Mouse (Mus musculus) liver, postnatal 0 days (tissue): ENCODE measurements around the gene BC030867. TPM values are rescaled to one million over a fixed set of nuclear protein-coding genes. Genes with fewer than 3 reads are reported as not detected.

Source experiments
- ATAC-seq: fragments of 200-750 bp; cut with Nextera tagmentation; 2 replicates; pipeline ENCODE4 v1.8.0; 2017; ENCODE audit warnings: mild to moderate bottlenecking, moderate library complexity
- DNase-seq: peaks from one replicate; pipeline ENCODE4 v3.0.0-alpha.2; 2016
- H3K27ac ChIP-seq: fragments of 300-500 bp; sonication (generic); 2 replicates; pipeline ENCODE4 v1.5.1; 2014; ENCODE audit warnings: antibody characterized with exemption, moderate library complexity, mild to moderate bottlenecking, low read depth
- H3K27me3 ChIP-seq: fragments of 300-500 bp; sonication (generic); 2 replicates; pipeline ENCODE4 v1.6.1; 2014; ENCODE audit warnings: low read length, control low read depth, mixed read lengths; ENCODE audit not compliant: insufficient read depth
- H3K36me3 ChIP-seq: fragments of 300-500 bp; sonication (generic); replicated peaks from 2 replicates; pipeline ENCODE4 v1.6.1; 2014; ENCODE audit warnings: mild to moderate bottlenecking, control low read depth, low read length, moderate library complexity, mixed read lengths; ENCODE audit not compliant: insufficient read depth
- H3K4me1 ChIP-seq: fragments of 300-500 bp; sonication (generic); 2 replicates; pipeline ENCODE4 v1.6.1; 2014; ENCODE audit warnings: antibody characterized with exemption, mild to moderate bottlenecking, control low read depth; ENCODE audit not compliant: insufficient read depth
- H3K4me2 ChIP-seq: fragments of 300-500 bp; sonication (generic); 2 replicates; pipeline ENCODE4 v1.6.1; 2014; ENCODE audit warnings: low read depth, mild to moderate bottlenecking, low read length, moderate library complexity, mixed read lengths
- H3K4me3 ChIP-seq: fragments of 300-500 bp; sonication (generic); 2 replicates; pipeline ENCODE4 v1.5.1; 2014; ENCODE audit warnings: low read depth, low read length
- H3K9ac ChIP-seq: fragments of 300-500 bp; sonication (generic); replicated peaks from 2 replicates; pipeline ENCODE4 v1.6.1; 2014; ENCODE audit warnings: mild to moderate bottlenecking, moderate library complexity
- H3K9me3 ChIP-seq: fragments of 300-500 bp; sonication (generic); 2 replicates; pipeline ENCODE4 v1.6.1; 2016; ENCODE audit warnings: mild to moderate bottlenecking, control low read depth, low read length, mixed read lengths
- CTCF ChIP-seq: sonication (generic); IDR thresholded peaks from 2 replicates; pipeline ENCODE4 v1.5.1; 2016; ENCODE audit warnings: antibody characterized with exemption, low read depth
- EP300 ChIP-seq: IDR thresholded peaks from 2 replicates; pipeline ENCODE4 v1.6.1; 2016; ENCODE audit warnings: antibody characterized with exemption, low read depth, mild to moderate bottlenecking
- whole genome bisulfite sequencing: fragments of 180-500 bp; shearing (Covaris S2); extraction: QIAGEN DNeasy Blood & Tissue Kit; methylation state at CpG from one replicate; pipeline ENCODE4 v1.1.7; 2014; ENCODE audit not compliant: insufficient replicate concordance; 5-methylcytosine and 5-hydroxymethylcytosine counted together
- polyA plus RNA-seq: library from polyadenylated mRNA; unstranded; fragments of >200 nt; fragmentation: Nextera tagmentation; extraction: Ambion mirVana; gene quantifications from 2 replicates; pipeline ENCODE4 v1.2.1, GENCODE M21; 2015

Gene BC030867
- polyA plus RNA-seq, 1 experiment from 2014 or later: 4.9 TPM

DNA sequence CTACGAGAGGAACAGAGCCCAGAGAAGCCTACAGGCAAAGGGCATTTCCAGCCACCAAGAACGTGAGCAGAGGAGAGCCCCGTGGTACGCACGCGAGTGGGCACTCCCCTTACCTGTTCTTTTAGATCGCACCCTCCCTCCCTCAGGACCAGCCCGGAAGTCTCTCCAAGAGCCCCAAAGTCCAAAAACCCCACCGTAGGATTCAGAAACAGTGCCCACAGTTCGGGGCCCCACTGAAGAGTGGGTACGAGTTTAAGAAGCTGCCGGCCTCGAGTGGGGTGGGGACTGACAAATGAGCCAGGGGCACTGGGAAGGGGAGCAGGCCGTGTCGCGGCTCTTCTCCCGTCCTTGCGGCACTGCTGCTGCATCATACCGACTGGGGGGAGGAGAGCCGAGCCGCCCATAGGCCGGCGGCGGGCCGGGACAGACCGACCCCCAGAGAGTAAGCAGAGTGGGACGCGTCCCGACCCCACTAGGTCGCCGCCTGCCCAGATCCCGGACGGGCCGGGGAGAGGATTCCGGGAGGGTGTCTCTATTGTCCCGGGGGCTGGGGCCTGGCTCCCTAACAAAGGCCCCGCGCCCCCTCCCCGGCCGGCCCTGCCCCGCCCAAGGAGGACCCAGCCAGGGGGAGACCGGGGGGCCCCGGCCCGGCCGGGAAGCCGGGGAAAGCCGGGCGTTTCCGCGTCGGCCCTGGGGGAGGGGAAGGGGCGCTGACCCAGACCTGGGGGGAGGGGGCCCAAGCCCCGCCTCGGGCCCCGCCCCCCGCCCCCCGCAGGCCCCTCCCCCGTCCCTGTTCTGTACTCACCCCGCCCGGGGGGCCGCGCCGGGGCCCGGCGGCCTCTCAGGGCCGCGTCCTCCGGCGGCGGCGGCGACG is 47.2 kb downstream of the BC030867 start:
- Histone ChIP-seq H3K9me3 (no peaks in the 10 kb centered on the region; the same call in 1 of the 2 replicates), H3K4me1 (peaks cover 20% of the 10 kb centered on the region), H3K4me2 (peak overlapping the region; percentile 97), H3K9ac (peak overlapping the region; percentile 97), H3K27me3 (no peaks in the 10 kb centered on the region), H3K36me3 (peaks cover 36% of the 10 kb centered on the region), H3K4me3 (peak overlapping the region; percentile 93), H3K27ac (peak overlapping the region; percentile 100)
- ATAC-seq: peak; percentile 35
- TF ChIP-seq EP300 (no peak), CTCF (no peak)
- under 1% methylated on average over 39 of the region's 73 CpGs for WGBS
- peak; percentile 84 for DNase-seq

DNA sequence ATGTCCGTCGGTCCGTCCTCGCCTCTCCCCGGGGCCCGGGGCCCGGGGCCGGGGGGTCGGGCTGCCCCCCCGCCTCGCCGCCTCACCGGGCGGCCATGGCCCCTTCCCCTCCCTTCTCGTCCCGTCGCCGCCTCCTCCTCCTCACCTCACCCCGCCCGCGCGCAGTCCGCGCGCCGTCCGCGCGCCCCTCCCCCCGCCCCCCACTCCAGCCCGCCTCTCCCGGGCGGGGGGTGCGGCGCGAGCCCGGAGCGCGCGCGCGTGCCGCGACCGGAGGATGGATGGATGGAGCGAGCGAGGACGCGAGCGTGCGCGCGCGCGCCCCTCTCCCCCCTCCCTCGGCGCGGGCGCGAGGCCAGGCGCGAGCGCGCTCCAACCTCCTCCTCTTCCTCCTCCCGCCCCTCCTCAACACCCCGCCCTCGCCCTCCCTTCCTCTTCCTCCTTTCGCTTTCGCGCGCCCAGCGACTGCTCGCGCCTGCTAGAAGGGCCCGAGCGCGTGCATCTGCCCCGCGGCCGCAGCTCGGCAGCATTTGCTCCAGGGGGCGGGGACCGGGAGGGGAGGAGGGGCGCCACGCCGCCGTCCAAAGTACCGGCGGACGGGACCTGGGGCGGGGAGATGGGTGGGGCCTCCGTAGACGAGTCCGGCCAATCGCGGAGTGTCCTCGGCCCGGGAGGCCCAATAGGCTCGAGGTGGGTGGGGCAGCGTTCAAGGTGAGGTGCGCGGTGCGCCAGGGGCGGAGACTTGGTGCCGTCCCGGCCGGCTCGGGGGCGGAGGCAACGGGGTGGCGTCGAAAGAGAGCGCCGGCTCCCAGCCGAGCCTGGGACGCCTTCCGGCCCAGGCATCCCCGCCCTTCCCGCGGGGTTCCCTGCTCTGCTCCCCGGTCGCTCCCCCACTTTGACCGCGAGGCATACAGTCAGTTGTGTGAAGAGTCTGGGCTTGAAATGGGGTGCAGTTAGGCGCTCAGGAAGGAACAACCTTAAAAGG is 48.1 kb downstream of the BC030867 start, which contains the start of gene Atxn7l3:
Gene Atxn7l3 (minus strand): TSS at position 141 of the 982 bp plus-strand sequence.
- no peaks in the 10 kb centered on the region; the same call in 1 of the 2 replicates for H3K9me3 ChIP-seq
- no peaks in the 10 kb centered on the region for H3K27me3 ChIP-seq
- H3K4me2 ChIP-seq: peak within 1 kb of the TSS; percentile 97
- H3K27ac ChIP-seq: peak within 1 kb of the TSS; percentile 100
- peak within 1 kb of the TSS; percentile 93 for H3K4me3 ChIP-seq
- peaks cover 26% of the 10 kb centered on the region for H3K36me3 ChIP-seq
- TF ChIP-seq CTCF (peak; percentile 5; the same call in 1 of the 2 replicates), EP300 (no peak)
- ATAC-seq: peak; percentile 92
- peak; percentile 99 for DNase-seq
- WGBS: under 1% methylated on average over 47 of the region's 125 CpGs
- peaks cover 20% of the 10 kb centered on the region for H3K4me1 ChIP-seq
- peak within 1 kb of the TSS; percentile 97 for H3K9ac ChIP-seq

DNA sequence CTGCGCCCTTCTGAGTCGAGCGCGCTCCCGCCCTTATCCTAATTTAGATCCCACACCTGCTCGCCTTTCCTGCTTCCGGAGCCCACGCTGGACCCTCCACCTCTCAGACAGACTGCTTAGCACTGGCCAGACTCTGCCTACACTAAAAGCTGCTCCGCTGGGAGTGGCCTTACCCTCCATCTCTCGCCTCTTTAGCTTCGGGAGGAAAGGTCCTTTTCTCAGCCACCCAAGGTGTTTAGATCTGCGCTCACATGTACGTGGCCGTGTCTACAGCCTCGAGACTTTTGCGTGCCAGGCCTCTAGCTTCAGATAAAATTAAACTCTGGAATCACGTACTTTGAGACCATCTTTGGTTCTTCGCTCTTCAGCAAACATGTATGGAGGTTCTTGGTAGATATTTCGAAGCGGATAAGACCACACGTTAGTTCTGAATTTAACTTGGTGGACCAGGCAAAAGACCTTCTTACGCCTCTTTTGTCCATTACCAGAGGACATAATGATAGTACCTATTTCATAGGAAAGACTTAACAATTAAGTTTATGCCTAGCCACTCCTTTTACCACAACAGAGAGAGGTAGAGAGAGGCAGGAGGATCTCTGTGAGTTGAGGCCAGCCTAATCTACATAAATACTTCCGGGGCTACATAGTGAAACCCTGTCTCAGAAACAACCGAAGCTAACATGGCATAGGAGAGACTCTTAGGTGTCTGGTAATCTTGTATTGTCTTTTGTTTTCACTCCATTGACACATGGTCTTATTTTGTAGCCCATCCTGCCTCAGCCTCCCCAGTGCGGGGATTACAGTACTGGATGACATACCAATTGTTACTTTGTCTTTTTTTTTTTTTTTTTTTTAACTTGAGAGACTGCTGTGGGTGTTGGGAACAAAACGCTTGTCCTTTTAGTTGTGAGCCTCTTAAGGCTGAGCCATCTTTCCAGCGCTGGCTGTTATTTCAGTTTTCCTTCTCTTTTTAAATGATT is 49.2 kb downstream of the BC030867 start:
- peak overlapping the region; percentile 100 for H3K27ac ChIP-seq
- 21% methylated on average over 27 of the region's 27 CpGs for WGBS
- H3K36me3 ChIP-seq: peaks cover 17% of the 10 kb centered on the region
- no peaks in the 10 kb centered on the region for H3K27me3 ChIP-seq
- peaks cover 20% of the 10 kb centered on the region for H3K4me1 ChIP-seq
- H3K9ac ChIP-seq: peak overlapping the region; percentile 82
- peak overlapping the region; percentile 93 for H3K4me3 ChIP-seq
- ATAC-seq: no peak
- H3K4me2 ChIP-seq: peak overlapping the region; percentile 97
- TF ChIP-seq EP300 (no peak), CTCF (no peak)
- DNase-seq: no peak
- no peaks in the 10 kb centered on the region; the same call in 1 of the 2 replicates for H3K9me3 ChIP-seq

- 11% methylated on average over 1 of the region's 1 CpGs for WGBS
- H3K4me1 ChIP-seq: peaks cover 20% of the 10 kb centered on the region
- no peaks in the 10 kb centered on the region; the same call in 1 of the 2 replicates for H3K9me3 ChIP-seq
- DNase-seq (peak; percentile 85), ATAC-seq (no peak)
- H3K9ac ChIP-seq: no peak overlapping the region
- no peaks in the 10 kb centered on the region for H3K36me3 ChIP-seq
- H3K4me2 ChIP-seq: no peak overlapping the region
- TF ChIP-seq EP300: no peak
- TF ChIP-seq CTCF: peak; percentile 82
- no peak overlapping the region for H3K4me3 ChIP-seq
- H3K27ac ChIP-seq: no peak overlapping the region
- H3K27me3 ChIP-seq: no peaks in the 10 kb centered on the region
Measured at GRCm38 (mm10) chr11:102299839-102300238, 51.2 kb downstream of the BC030867 start.

DNA sequence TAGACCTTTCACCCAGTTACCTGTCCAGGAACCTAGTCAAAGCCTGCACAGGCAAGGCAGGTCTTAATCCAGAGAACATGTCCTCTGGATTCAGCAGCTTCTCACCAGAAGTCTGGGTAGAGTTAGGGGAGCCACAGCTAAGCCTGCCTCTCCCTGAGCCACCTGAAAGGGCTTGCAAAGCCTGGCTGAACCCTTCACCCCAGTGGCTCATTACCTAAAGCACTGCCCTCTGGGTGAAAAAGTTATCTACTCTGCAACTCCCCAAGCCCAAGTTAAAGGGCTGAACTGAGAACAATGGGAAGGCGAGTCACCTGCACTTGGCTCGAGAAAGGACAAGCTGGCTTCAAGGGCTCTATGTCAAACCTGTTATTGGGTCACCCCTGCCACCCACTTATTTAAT is 55.5 kb downstream of the BC030867 start:
- TF ChIP-seq CTCF: no peak
- no peak for TF ChIP-seq EP300
- DNase-seq (no peak), ATAC-seq (no peak)
- no peak overlapping the region for H3K4me3 ChIP-seq
- H3K4me2 ChIP-seq: no peak overlapping the region
- H3K27me3 ChIP-seq: no peaks in the 10 kb centered on the region
- peaks cover 26% of the 10 kb centered on the region for H3K36me3 ChIP-seq
- H3K9ac ChIP-seq: no peak overlapping the region
- 67% methylated on average over 2 of the region's 2 CpGs for WGBS
- no peak overlapping the region for H3K27ac ChIP-seq
- peaks cover under 1% of the 10 kb centered on the region for H3K4me1 ChIP-seq
- no peaks in the 10 kb centered on the region; the same call in 1 of the 2 replicates for H3K9me3 ChIP-seq
